Mouse (Mus musculus) gastrocnemius, postnatal 25 days (tissue): ENCODE results near the gene Ddx11. TPM values are rescaled to one million over a fixed set of nuclear protein-coding genes. Genes with fewer than 3 reads are reported as not detected.

Experiments
- DNase-seq: peaks from one replicate; pipeline ENCODE4 v3.0.0; 2022
- long read RNA-seq, 2 experiments: library from polyadenylated mRNA; stranded (forward); transcript quantifications; one replicate each; pipeline ENCODE4 v2.0.0; 2021
- total RNA-seq, 2 experiments: library from RNA; stranded (reverse); gene quantifications; 1 replicate in 1 of 2; 2 replicates in 1 of 2; pipeline ENCODE4 v1.2.3; 2021

Ddx11 gene
- under 1 TPM; 0.38 to 0.48 TPM for total RNA-seq
- long read RNA-seq, experiment 1 = 0 reads
- long read RNA-seq, experiment 2, partial matches to known transcripts = 0 of 1 reads
- long read RNA-seq, experiment 2, other reads (novel, unspliced or antisense) = 1 of 1 reads

DNA sequence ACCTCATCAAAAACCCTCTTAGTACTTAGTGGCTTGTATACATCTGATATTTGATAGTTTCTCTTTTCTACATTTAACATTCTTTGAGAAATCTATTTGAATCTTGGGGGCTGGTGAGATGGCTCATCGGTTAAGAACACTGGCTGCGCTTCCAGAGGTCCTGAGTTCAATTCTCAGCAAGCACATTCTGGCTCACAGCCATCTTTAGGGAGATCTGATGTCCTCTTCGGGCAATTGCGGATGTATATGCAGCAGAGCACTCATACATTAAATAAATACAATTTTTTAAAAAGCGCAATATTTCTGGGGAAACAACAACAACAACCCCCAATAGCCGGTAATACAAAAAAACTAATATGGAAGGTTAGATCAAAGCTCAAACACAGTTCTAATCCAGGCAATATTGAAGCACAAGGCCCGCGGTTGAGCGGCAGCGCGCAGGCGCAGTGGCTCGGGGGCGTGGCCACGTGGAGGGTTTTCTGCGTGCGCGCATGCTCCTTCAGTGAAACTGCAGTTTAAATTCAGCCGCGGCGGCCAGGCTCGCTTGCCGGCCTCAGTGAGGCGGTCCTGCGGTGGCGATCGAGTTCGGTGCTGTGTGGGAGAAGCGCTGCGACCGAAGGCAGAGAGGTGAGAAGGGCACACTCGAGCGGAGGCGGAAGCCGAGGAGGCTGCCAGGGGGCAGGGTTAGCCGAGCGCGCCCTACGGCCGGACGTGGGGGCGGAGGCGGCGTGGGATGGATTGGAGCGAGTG is at the start of gene Ddx11:
Ddx11 (plus strand) TSS at position 455 of the 750 bp plus-strand sequence.
- peak; percentile 87 for DNase-seq

DNA sequence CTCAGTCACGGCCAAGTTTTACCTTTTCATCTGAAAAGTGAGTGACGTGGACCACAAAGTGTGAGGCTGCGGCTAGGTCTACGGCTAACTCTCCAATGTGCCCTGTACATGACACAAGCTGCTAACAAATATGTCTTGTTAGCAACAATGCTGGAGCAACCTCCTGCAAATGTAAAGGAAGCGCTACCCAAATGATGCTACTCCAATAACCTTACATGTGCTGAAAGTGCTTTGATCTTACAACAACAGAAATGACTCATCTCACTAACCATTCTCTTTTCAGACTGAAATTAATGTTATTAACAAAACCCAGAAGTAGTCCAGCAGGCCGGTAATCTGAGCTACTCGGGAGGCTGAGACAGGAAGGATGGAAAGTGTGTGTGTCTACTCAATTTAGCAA is 49.3 kb upstream of the Ddx11 start:
- no peak for DNase-seq

- no peak for DNase-seq
Measured at GRCm38 (mm10) chr17:66075827-66076173, 47.5 kb upstream of the Ddx11 start.

- DNase-seq = peak; percentile 22
Measured at GRCm38 (mm10) chr17:66076174-66076927, 47.0 kb upstream of the Ddx11 start.

- DNase-seq = peak; percentile 97
Measured at GRCm38 (mm10) chr17:66076934-66077333, 46.4 kb upstream of the Ddx11 start, which contains the start of gene Ankrd12. Gene Ankrd12, minus strand, starts transcription at chr17:66077089.

- DNase-seq = no peak
Measured at GRCm38 (mm10) chr17:66077437-66077850, 45.9 kb upstream of the Ddx11 start.

GRCm38 (mm10) chr17:66084486-66084885 is 38.8 kb upstream of the Ddx11 start:
- no peak for DNase-seq

GRCm38 (mm10) chr17:66085038-66085437 is 38.3 kb upstream of the Ddx11 start:
- DNase-seq = no peak

DNA sequence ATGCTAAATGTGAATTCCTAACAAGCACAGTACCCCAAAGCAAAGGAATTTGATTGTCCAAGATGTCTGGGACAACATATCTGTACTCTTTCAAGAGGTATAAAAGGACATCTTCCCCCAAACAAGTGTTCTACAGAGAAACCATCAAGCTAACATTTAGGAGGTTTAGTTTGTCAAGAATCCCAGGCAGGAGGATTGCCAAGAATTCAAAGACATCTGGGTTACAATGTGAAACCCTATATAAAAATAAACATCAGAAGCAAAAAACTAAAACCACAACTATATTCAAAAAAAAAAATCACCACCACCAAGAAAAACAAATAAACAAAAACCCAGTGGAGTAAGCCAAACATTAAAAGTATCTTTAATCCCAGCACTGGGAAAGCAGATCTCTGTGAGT is 33.1 kb upstream of the Ddx11 start:
- no peak for DNase-seq

DNA sequence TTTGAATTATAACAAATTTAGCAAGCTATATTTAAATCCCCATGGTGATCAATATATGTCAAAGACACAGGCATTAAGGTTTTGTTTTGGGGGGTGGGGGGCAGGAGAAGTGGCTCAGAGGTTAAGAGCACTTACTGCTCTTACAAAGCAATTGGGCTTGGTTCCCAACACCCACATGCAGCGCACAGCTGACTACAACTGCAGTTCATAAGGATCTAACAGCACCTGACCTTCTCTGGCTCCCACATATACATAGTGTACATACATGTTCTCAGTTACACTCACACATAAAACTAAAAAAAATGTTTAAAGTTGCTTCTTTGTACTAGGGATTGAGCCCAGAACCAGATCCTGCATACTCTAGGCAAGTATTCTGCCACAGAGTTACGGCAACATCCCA is 31.9 kb upstream of the Ddx11 start:
- DNase-seq = no peak

- no peak for DNase-seq
Measured at GRCm38 (mm10) chr17:66092065-66092464, 31.3 kb upstream of the Ddx11 start.

DNA sequence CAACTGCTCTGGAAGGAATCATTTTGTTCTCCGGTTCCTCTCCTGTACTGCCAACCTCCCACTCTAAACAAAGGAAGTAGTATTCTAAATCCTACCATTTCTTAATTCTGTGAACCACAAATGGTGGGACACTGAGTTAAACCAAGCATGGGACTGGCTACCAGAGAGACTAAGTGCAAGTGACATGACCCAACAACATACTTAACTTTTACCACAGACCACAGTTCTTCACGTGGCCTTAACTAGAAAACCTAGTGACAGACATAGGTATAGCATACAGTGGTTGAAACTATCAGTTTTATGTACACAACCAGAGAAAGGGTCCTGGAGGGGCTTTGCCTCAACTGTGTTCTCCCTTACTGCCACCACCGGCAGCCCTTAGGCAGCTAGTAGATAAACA is 30.7 kb upstream of the Ddx11 start:
- no peak for DNase-seq

DNA sequence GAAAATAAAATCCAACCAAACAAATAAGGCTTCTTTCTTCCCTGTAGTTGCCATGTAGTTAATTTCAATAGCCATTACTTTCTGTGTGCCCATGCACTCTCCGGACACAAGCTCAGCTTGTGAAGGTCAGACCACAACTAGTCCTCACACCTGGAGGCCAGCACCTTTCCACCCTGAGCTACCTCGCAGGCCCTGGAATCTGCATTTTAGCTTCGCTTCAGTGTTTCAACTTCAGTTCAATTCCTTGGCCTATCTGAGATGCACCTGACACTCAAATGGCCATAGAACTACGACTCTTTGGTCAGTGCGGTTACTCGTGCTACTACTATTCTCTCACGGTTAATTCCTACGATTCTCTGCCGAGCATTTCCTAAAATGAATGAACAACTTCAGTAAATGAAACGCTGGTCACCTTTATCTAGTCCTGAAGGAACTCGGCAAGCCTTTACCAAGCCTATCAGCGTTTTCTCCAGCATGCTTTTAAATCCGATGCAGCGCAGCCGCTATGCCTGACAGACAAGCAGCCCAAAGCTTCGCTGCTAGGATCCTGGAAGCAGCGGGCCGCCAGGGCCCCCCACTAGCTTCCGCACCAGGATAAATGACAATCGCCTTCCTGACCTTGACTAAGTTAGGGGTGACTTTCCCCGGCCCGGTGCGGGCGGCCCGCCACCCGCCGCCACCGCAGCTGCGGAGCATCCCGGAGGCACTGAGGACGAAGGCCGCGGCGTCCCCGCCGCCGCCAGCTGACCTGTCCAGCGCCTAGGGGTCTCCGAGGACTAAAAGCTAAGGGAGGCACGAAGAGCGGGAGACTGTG is 22.5 kb upstream of the Ddx11 start:
- no peak for DNase-seq

GRCm38 (mm10) chr17:66101380-66102330 is 21.7 kb upstream of the Ddx11 start, which contains the start of gene Ndufv2:
Gene Ndufv2, minus strand, starts transcription at chr17:66101559.
- DNase-seq = peak; percentile 95

DNA sequence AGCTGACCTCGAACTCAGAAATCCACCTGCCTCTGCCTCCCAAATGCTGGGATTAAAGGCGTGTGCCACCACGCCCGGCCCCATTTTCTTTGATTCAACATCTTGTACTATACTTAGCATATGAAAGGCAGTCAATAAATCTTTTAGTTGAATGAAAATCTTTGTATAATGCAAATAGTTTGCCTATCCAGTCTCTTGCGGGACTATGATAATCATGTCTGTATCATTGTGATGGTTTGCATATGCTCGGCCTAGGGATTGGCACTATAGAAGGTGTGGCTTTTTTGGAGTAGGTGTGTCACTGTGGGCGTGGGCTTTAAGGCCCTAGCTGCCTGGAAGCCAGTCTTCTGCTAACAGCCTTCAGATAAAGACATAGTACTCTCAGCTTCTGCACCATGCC is 19.2 kb upstream of the Ddx11 start:
- DNase-seq = no peak

GRCm38 (mm10) chr17:66106601-66107267 is 16.6 kb upstream of the Ddx11 start:
- DNase-seq = no peak

DNA sequence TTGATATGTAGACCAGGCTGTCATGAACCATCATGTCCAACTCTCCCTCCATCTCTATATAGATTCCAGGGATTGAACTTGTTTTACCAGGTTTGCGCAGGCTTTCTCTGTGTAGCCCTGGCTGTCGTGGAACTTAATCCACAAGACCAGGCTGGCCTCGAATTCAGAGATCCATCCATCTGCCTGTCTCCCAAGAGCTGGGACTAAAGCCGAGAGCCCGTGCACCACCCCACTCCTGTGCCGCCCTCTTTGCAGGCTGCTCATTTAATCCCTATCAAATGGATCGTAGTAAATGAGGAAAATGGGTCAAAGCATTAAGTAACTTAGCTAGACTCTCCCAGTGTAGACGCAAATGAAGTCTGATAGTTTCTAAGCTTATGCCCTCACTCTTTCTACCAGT is 15.9 kb upstream of the Ddx11 start:
- DNase-seq = no peak

DNA sequence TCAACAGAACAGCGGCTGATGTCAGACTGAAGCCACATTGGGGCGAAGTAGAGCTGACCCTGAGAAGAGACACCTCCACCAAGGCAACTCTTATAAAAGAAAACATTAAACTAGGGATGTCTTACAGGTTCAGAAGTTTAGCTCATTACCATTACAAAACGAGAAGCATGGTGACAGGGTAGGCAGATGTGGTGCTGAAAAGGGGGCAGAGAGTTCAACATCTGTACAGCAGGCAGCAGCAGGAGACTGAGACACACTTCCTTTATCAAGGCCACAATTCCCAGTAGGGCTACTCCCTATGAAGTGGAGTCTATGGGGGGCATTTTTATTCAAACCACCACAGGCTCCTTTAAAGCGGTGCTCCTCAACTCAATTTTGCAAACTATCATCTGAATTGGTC is 15.1 kb upstream of the Ddx11 start:
- DNase-seq = no peak

- DNase-seq = no peak
Measured at GRCm38 (mm10) chr17:66110746-66111145, 12.6 kb upstream of the Ddx11 start.

DNA sequence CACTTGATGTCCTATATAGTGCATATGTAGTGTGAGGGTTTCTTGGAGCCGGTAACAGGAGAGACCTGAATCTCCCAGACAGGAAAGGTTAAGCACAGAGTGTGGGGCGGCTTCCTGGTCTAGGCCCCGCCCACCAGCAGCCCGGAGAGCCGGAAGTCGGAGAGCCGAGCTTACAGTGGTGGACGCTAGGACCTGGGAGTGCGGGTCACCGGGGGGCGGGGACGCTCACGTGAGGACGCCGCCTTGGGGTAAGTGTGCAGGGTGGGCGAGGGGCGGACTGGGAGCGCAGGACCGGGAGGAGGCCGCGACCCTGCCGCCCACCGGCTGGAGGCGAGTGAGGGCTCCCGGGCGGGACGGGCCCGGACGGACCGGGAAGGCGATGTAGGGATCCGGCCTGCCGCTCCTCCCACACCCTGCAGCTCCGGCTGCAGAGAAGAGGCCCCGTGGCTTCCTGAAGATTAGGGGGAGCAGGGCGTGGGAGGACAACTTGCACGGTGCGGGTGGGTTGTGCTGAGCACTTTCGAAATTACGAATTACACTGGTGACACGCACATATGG is 11.8 kb upstream of the Ddx11 start, which contains the start of gene Washc1:
Washc1 (plus strand) TSS at position 144 of the 558 bp plus-strand sequence.
- DNase-seq = peak; percentile 87
